8 mouse cellular contexts compared by ENCODE assay signal in the genomic region with DNA sequence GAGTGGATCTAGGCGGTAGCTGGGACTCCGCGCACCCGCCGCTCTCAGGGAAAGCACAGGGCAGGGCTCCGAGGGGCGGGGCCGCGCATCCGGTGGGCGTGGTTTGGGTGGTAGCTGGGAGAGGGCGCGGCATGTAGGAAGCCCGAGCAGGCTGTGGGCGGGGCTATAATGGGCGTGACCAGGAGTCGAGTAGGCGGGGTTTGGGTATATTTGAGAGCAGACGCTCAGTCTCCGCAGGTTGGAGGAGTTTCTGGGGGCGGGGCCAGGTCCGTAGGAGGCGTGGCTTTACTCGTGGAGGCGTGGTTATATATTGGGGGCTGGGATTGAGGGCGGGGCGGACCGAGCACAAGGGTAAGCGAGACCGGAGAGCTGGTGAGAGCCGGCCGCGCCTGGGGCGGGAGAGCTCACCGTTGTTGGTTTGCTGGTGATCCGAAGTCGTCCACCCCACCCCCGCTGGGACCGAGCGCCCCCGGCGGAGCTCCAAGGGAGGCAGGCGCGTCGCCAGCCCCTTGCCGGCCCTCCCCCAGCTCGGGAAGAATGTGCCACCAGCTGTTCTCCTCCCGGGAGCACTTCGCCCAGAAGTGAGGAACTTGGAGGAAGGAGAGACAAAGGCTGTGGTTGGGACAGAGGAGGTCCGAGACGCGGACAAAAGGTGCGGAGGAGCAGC. TPM values are rescaled to one million over a fixed set of nuclear protein-coding genes. Genes with fewer than 3 reads are reported as not detected.
DNase-seq lines count a peak whose midpoint lies in the region; ATAC-seq and TF ChIP-seq lines count a peak whose summit lies in the region.

A gene (plus strand): TSS at position 326 of the 667 bp plus-strand sequence.

- H3K4me2 ChIP-seq in heart, embryonic 14.5 days (ENCODE audit: low read length), result peak within 1 kb of the TSS; percentile 88
- H3K4me2 ChIP-seq in liver, embryonic 11.5 days, result peak within 1 kb of the TSS; percentile 97
- H3K4me2 ChIP-seq in myocyte (ENCODE audit: low read depth), result peak within 1 kb of the TSS; percentile 92

- H3ac ChIP-seq in myocyte (ENCODE audit: control insufficient read depth, insufficient read length), result peak within 1 kb of the TSS; percentile 61

- H3K36me3 ChIP-seq in forebrain, embryonic 10.5 days (replicated peaks), result no peaks in the 10 kb centered on the region
- H3K36me3 ChIP-seq in heart, embryonic 14.5 days (ENCODE audit: control insufficient read depth, insufficient read depth, low read length), result no peaks in the 10 kb centered on the region
- H3K36me3 ChIP-seq in liver, embryonic 11.5 days (ENCODE audit: control insufficient read depth, insufficient read depth, low read length), result no peaks in the 10 kb centered on the region
- peaks cover 4% of the 10 kb centered on the region for H3K36me3 ChIP-seq in myocyte (ENCODE audit: control insufficient read depth, insufficient read depth)

- H3K27me3 ChIP-seq in forebrain, embryonic 10.5 days (ENCODE audit: poor library complexity, severe bottlenecking), result peaks cover 32% of the 10 kb centered on the region
- peaks cover 10% of the 10 kb centered on the region; the same call in 1 of the 2 replicates for H3K27me3 ChIP-seq in heart, embryonic 14.5 days (ENCODE audit: control insufficient read depth, insufficient read depth, low read length)
- no peaks in the 10 kb centered on the region for H3K27me3 ChIP-seq in liver, embryonic 11.5 days (replicated peaks; ENCODE audit: control insufficient read depth, insufficient read depth, low read length)
- H3K27me3 ChIP-seq in myocyte (ENCODE audit: control insufficient read depth, insufficient read depth, insufficient read length), result no peaks in the 10 kb centered on the region

- peak; percentile 98 for DNase-seq in CD4-positive helper T cell, adult 2 months (ENCODE audit: low read depth, low spot score)
- peak; percentile 98 for DNase-seq in c-Kit-positive CD71-positive TER-119-negative erythroid progenitor cells, embryonic 14.5 days (ENCODE audit: low read depth)
- peak; percentile 100 for DNase-seq in forebrain, embryonic 10.5 days (ENCODE audit: extremely low spot score, low spot score)
- peak; percentile 100 for DNase-seq in kidney, postnatal 10 days
- DNase-seq in liver, embryonic 11.5 days (ENCODE audit: low spot score), result peak; percentile 100
- peak; percentile 100 for DNase-seq in spleen, postnatal 4 days (ENCODE audit: low spot score in 2 of 2)

- H3K79me2 ChIP-seq in myocyte (ENCODE audit: control insufficient read depth, insufficient read depth), result peaks cover 44% of the 10 kb centered on the region

- H3K9ac ChIP-seq in heart, embryonic 14.5 days (ENCODE audit: low read length), result peak within 1 kb of the TSS; percentile 81
- H3K9ac ChIP-seq in liver, embryonic 11.5 days (ENCODE audit: low read depth, low read length), result peak within 1 kb of the TSS; percentile 82

- H3K4me3 ChIP-seq in forebrain, embryonic 10.5 days, result peak within 1 kb of the TSS; percentile 86
- peak within 1 kb of the TSS; percentile 64 to 71 for H3K4me3 ChIP-seq in heart, embryonic 14.5 days (ENCODE audit: control insufficient read depth in 1 of 2, insufficient read depth in 1 of 2, low read depth in 1 of 2, low read length in 2 of 2)
- peak within 1 kb of the TSS; percentile 78 for H3K4me3 ChIP-seq in liver, embryonic 11.5 days (ENCODE audit: low read depth, low read length)
- peak within 1 kb of the TSS; percentile 88 for H3K4me3 ChIP-seq in myocyte

- H3K4me1 ChIP-seq in forebrain, embryonic 10.5 days, result peaks cover 42% of the 10 kb centered on the region
- peaks cover 6% of the 10 kb centered on the region in 2 experiments; a peak in 3 of 4 replicates for H3K4me1 ChIP-seq in heart, embryonic 14.5 days (ENCODE audit: control insufficient read depth in 2 of 2, insufficient read depth in 2 of 2, low read length in 2 of 2)
- H3K4me1 ChIP-seq in liver, embryonic 11.5 days (replicated peaks; ENCODE audit: control insufficient read depth, insufficient read depth, low read length), result no peaks in the 10 kb centered on the region; the same call in 1 of the 2 replicates

- under 1% methylated on average over 53 of the region's 53 CpGs for WGBS in forebrain, embryonic 10.5 days
- WGBS in heart, embryonic 14.5 days, result under 1% methylated on average over 52 of the region's 53 CpGs
- WGBS in liver, embryonic 11.5 days, result under 1% methylated on average over 53 of the region's 53 CpGs

- peak; percentile 93 for TF ChIP-seq POLR2A in myocyte (IDR thresholded peaks at IDR 0.05; ENCODE audit: insufficient read length, low read depth)

- peak; percentile 94 for ATAC-seq in heart, embryonic 14.5 days (ENCODE audit: insufficient number of reproducible peaks, insufficient read depth, low FRiP score, low read depth)
- peak; percentile 93 for ATAC-seq in liver, embryonic 11.5 days (replicated peaks; ENCODE audit: low FRiP score)

- H3K9me3 ChIP-seq in forebrain, embryonic 10.5 days, result no peaks in the 10 kb centered on the region
- no peaks in the 10 kb centered on the region for H3K9me3 ChIP-seq in heart, embryonic 14.5 days (ENCODE audit: control insufficient read depth, low read length)
- H3K9me3 ChIP-seq in liver, embryonic 11.5 days (ENCODE audit: control insufficient read depth, low read length), result no peaks in the 10 kb centered on the region

- peak within 1 kb of the TSS; percentile 89 for H3K27ac ChIP-seq in forebrain, embryonic 10.5 days
- peak within 1 kb of the TSS; percentile 75 to 76 for H3K27ac ChIP-seq in heart, embryonic 14.5 days (replicated peaks in 1 of 2; ENCODE audit: control insufficient read depth in 1 of 2, insufficient read depth in 1 of 2, low read depth in 2 of 2, low read length in 2 of 2)
- peak within 1 kb of the TSS; percentile 73 for H3K27ac ChIP-seq in liver, embryonic 11.5 days (ENCODE audit: low read depth, low read length)

TF ChIP-seq in myocyte, 11 proteins besides CTCF, POLR2A, EP300 and RAD21:
- TF ChIP-seq POLR2AphosphoS2 (IDR thresholded peaks at IDR 0.05; ENCODE audit: insufficient read length, low read depth), result peak; percentile 99
- peak in 2 of 3 experiments; percentile 84 to 92 for TF ChIP-seq MYOD1 (IDR thresholded peaks at IDR 0.05; ENCODE audit: control insufficient read depth in 1 of 3, insufficient read length in 2 of 3, low read depth in 2 of 3)
- TF ChIP-seq E2F4 (IDR thresholded peaks at IDR 0.05; ENCODE audit: insufficient read depth), result no peak
- TF ChIP-seq MYOG (IDR thresholded peaks at IDR 0.05; ENCODE audit: control insufficient read depth in 1 of 3, insufficient read depth in 1 of 3, insufficient read length in 2 of 3, low read depth in 2 of 3), result peak; percentile 84 to 98 (median 87)
- no peak for TF ChIP-seq MAX (IDR thresholded peaks at IDR 0.05; ENCODE audit: low read depth)
- TF ChIP-seq REST (IDR thresholded peaks at IDR 0.05; ENCODE audit: insufficient read depth, insufficient read length), result no peak
- TF ChIP-seq TCF12 (IDR thresholded peaks at IDR 0.05; ENCODE audit: insufficient read depth, poor library complexity, severe bottlenecking), result peak; percentile 86
- no peak for TF ChIP-seq CEBPB (IDR thresholded peaks at IDR 0.05; ENCODE audit: insufficient read depth, poor library complexity, severe bottlenecking)
- TF ChIP-seq TCF3 (IDR thresholded peaks at IDR 0.05; ENCODE audit: insufficient read length, low read depth), result peak; percentile 45
- peak; percentile 48 for TF ChIP-seq SRF (IDR thresholded peaks at IDR 0.05; ENCODE audit: control insufficient read depth, insufficient read length, low read depth)
TF ChIP-seq in myocyte: peak in this region for 6.

RNA-seq across cellular contexts. Expression of the gene that starts here (rescaled TPM):
- 66.3 and 68.8 TPM in 2 replicates for polyA plus RNA-seq in forebrain, embryonic 10.5 days (2016; fragmentation: Nextera tagmentation; extraction: Ambion mirVana)
- polyA plus RNA-seq in heart, embryonic 14.5 days (2014; fragmentation: Nextera tagmentation; extraction: Ambion mirVana), result 12.6 and 14.7 TPM in 2 replicates
- 14.4 and 16.3 TPM in 2 replicates for polyA plus RNA-seq in liver, embryonic 11.5 days (2014; fragmentation: Nextera tagmentation; extraction: Ambion mirVana)
- polyA plus RNA-seq in myocyte (2012; fragmentation: generic; extraction: Trizol), result 71.4 TPM

Comparison
In these comparisons a context has a peak if more than half of its experiments do, and no peak if none do; other contexts are left out.
1. Peak in every context shown above with its lines: DNase-seq, ATAC-seq, H3K4me3 ChIP-seq and H3K27ac ChIP-seq.